Mouse (Mus musculus) monocyte, adult 5-6 weeks (primary cell): ENCODE results near the gene Nup50. TPM values are rescaled to one million over a fixed set of nuclear protein-coding genes. Genes with fewer than 3 reads are reported as not detected.

Experiments
- ATAC-seq: fragments of 153-309, 156-312 bp; replicated peaks from 2 replicates; pipeline ENCODE4 v1.8.0; 2017; ENCODE audit warnings: mild to moderate bottlenecking; ENCODE audit not compliant: low TSS enrichment, insufficient number of reproducible peaks, severe bottlenecking, poor library complexity, low FRiP score
- total RNA-seq: library from RNA; stranded (forward); fragments of 200-1000, 200-491, 200-594 nt; gene quantifications from 3 replicates; pipeline ENCODE4 v1.2.3, GENCODE M21; 2017

The Nup50 gene
- total RNA-seq, 1 experiment from 2014 or later: 73.6 TPM

DNA sequence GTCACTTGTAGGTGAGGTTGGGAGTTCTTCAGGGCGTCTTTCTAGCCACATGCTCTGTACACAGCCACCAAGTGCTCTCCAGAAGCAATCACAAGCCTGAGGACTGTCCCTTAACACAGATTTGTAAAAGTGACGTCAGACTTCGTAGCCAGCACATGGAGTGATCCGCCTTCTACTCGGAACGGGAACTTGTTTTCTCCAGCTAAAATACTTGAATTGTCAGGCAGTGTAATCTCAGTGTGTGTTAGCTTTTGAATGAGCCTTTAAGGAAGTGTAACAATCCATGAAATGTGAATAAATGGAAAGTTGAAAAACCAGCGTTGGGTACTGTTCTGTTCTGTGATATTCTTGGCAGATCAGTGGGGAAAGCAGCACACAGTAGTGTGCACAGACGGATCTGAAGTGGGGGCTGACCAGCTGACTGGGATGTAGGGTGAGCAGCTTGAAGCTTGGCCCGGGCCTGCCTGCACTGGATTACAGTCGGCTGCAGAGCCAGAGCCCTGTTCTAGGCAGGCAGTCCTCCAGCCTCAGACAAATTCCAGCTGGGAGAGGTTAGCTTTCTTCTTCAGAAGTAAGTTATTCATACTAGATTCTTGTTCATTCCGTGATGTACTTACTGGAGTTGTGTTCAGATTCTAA is 19.6 kb downstream of the Nup50 start:
- no peak for ATAC-seq

DNA sequence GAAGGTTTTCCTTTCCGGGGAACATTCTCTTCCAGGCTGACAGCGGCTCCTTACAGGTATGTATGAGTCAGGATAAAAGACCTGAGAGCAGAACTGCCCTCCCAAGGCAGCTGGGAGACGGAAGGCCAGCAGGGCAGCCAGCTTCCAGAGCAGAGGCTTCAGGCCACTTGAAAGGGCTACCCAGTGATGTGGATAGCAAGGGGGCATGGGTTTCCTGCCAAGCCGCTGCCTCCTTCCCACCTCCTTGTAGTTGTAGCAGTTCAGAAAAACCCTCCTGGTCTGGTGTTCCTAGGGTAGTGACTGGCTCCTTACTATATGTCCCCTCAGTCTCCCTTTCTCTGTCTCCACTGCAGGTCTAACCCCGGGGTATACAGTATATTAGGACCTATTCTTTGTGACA is 21.1 kb downstream of the Nup50 start:
- no peak for ATAC-seq

DNA sequence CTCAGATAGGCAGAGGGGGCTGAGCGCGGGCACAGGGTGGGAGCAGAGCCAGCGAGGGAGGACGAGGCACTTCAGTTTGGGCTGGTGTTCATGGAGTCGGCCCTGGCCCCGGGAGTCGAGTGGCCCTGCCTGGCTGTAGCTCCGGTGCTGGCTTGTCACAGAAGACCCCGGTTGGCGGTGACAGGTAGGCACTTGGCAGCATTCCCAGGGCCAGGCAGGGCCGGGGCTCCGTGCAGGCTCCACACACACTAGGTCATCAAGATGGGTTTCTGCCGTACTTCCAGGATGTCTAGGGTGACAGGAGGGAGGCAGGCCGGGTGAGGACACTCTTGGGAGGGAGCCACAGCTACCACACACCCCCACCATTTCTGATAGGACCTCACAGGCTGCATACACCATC is 25.8 kb downstream of the Nup50 start:
- ATAC-seq: no peak

DNA sequence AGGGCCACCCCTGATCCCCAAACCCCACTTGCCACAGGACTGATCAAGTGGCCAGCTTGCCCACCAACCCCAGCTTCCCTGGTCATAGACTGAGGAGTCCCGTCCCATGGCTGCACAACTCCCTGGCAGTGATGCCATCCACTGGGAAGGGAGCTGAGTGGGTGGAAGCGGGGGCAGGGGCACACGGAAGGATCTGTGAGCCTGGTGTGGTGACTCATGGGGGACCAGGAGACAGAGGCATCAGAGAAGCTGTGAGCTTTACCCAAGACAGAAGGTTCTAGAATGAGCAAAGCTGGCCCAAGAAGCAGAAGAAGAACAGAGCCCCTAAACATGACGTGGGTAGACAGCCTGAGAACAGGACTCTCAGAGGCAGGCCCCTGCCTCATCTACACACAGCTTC is 26.8 kb downstream of the Nup50 start:
- ATAC-seq: no peak

DNA sequence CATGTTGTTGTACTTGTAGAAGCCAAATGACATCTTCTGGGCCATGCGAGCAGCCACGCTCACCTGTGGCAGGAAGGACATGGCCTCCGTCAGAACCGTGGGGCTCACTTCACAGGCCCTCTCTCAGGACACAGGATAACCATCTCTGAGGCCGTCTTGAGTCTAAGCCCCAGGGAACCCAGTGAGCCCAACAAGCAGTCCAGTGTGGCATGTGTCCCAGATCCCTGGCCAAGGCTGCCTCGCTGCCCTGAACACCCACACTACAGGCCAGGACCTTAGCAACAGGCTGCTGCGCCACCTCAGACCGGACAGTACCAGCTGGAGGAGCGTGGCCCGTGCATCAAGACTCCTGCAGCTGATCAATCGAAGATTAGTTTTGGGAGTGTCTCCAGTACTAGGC is 30.0 kb downstream of the Nup50 start:
- no peak for ATAC-seq

DNA sequence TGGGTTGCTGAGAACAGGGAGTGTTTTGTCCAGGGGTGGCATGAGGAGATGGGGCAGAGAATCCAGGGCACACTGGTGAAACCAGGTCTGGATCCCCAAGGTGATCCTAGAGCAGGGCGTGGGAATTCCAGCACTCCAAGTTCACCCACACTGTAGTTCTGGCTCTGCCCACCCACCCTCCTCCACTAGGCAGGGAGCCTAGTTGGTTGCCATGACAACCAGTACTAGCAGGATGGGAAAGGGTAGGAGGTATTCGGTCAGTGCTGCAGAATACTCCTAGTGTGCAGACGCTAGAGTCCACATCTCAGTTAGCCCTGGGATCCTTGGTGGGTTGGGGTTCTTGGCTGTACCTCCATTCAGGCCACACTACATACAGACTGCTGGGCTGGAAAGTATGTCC is 34.6 kb downstream of the Nup50 start:
- ATAC-seq: no peak

DNA sequence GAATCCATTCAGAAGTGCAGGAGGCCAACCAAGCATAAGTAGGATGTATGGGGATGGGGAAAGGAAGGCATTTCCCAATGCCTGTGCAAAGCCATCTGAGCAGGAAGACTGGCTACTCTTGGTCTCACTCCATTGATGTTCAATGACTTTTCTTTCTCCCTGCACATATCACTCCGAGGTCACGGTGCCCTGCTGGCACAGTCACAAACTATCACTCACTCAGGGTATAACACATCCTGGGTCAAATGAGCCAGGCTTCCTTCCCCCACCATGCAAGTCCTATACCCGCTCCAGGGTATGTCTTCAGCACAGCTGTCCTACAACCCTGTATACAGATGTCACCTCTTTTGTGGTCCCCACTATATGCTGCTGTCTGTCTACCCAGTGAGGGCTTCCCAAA is 35.1 kb downstream of the Nup50 start:
- no peak for ATAC-seq

DNA sequence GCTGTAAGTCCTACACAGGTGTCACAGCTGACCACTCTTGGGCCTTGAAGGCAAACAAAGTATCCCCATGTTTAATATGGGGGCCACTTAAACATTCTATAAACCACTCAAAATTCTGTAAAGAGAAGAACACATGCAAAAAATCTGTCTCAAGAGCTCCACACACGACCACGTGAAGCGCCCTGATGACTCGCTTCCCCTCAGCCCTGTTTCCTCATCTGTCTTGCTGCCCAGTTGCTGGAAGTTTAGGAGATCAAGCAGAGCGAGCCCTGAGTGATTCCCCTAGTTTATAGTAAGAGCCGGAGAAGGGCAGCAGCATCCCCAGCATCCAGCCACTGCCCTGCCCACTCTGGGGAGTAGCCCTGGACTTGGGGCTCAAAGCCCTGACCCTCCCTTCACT is 36.7 kb downstream of the Nup50 start:
- ATAC-seq: no peak

DNA sequence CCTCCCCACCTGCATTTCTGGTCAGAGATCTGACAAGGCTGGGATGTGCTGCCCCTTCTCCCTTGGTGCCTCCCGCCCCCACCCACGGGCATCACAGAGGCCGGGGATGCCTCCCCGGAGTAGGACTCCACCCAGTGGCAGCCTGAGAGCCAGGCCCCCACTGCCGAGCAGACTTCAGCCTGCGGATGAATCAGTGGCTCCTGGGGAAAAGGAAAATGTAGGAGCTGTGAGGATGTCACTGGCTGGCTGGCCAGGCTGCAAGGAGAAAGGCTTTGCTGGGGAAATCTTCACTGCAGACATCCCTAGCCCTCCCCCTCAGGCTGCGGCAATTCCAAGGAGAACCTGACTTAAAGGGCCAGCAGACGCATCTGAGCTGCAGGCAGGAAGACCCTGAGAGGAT is 37.5 kb downstream of the Nup50 start:
- ATAC-seq: no peak

DNA sequence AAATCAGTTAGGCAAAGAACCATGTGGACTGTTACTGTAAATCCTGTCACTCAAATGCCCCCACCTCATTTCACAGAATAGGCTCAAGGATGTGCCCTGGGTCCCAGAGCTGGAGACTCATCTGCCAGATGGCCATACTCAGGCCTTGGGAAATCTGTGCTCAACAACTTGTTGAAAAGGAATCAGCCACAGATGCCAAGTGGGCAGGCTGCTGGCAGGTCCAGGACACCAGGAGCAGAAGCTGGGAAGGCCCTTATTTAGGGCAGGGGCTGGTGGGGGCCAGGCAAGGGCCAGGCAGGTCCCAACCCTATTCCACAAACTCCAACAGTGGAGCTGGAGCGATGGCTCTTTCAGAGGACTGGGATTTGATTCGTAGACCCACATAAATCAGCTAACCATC is 39.3 kb downstream of the Nup50 start:
- ATAC-seq: no peak

DNA sequence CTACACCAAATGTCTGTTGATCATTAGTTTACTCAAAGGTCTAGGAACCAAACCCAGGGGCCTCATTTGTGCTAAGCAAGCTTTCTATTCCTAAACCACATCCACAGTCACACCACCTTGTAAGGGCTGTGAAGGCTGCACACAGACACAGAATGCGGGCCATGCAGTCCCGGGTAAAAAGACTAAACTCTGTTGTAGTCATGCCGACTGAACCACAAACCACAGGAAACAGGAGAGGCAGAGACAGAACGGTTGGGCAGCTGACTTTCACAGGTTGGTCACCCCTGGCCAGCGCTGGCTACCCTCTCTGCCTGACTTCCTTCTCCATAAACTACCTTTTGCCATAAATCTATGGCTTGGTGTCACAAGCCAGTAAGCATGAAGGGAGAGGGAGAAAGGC is 41.6 kb downstream of the Nup50 start:
- ATAC-seq: no peak

DNA sequence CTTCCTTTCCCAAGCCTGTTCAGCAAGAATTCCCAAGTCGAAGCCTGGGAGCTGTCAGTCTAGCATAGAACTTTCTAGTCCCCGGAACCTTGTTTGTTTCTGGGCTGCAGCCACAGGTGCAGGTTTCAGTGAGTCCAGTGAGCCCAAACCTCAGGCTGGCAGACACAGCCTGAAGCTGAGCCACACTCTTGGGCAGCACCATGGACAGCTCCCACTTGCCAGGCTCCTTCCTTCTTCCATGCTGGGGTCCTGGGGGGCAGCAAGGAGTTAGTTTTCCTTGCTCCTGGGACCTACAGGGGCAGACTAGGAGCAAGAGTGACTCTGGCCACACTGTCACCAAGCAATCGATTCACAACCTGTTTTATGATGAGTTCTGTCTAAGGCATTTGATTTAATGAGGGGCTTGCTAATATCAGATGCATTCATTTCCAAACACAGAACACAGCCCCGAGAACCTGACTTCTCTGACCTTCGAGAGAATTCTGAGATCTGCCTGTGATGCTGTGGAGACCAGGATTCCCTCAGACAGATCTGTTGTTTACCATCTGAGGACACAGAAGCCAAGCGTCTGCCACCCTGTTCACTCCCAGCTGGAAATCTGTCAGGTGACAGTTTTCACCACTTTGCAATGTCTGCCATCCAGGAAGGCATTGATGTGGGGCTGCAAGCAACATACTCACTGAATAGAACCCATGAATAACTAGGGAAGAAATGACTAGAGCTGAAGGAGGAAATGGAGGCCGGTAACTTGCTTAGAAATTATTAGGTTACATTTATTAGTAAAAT is 42.6 kb downstream of the Nup50 start:
- ATAC-seq: no peak

DNA sequence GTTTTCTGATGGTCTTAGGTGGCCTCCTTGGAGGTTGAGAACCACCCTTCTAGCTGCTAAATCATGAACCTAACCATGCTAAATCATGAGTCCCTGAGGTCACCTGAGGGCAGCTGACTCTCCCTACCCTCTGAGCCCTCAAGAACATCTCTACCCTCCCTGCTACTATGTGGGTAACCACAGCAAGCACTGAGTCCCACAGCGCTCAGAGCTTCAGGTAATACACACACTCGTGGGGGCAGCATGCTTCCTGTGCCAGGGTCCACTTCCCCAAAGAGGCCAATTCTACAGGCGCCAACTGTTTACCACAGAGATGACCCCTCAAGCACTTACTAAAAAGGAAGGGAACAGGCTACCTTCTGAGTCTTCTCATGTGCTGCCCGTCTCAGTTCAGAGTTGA is 45.3 kb downstream of the Nup50 start:
- ATAC-seq: no peak

DNA sequence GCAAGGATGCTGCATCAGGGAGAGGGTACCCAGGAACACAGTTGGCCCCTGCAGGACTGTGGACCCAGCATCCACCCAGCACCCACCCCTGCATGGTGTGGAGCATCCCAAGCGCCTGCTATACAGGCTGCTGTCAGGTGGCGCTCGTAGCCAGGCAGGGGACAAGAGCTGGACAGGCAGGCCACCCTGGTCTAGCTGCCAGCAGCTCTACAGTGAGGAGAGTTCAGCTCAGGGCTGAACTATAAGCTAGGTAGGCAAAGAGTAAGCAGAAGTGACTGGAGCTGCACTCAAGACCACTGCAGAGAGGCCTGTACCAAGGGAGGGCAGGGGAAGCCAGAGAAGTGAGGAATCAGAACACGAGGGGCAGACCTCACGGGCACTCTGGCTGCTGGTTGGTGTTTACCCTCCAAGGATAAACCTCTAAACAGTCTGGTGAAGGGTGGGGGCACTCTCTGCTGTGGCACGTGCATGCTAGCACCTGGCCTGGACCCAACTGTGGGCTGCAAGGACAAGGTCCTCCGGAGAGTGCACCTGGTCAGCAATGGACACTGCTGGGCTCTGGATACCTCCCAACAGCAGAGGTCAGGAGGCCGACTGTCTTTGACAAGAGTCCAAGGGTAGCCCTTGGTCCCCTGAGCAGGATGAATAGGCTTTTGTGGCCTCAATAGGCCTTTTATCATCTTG is 49.8 kb downstream of the Nup50 start:
- ATAC-seq: no peak

DNA sequence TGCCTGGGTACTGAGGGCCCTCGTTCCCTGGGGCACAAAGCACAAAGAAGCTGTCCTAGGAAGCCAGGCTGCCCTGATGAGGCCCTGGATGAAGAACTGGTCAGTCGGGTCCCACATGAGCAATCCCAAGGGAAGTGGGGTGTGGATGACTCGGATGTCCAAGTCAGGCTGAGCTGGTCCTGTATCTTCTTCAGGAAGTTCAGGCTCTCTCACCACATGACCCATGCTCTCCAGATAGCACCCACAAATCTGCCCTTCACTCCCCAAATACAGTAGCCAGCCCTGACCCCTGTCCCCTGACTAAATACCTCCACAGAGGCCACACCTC is 50.3 kb downstream of the Nup50 start:
- no peak for ATAC-seq

DNA sequence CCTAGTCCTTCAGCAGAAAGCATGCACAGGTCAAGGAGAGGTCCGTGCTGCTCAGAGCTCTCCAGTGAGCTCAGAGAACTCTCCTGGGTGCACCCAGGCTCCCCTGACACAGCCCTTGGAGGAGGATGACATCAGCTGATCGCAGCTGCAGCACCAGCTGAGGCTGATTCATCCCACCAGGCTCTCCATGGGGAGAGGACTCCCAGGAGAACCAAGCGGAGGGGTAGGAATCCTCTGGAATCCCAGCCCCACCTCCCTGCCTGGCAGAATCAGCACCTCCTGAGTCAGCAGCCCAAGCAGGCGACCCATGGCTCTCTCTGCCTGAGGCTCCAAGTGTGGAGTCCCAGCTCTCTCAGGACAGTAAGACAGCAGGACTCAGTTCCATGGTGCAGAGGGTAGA is 52.5 kb downstream of the Nup50 start:
- no peak for ATAC-seq

DNA sequence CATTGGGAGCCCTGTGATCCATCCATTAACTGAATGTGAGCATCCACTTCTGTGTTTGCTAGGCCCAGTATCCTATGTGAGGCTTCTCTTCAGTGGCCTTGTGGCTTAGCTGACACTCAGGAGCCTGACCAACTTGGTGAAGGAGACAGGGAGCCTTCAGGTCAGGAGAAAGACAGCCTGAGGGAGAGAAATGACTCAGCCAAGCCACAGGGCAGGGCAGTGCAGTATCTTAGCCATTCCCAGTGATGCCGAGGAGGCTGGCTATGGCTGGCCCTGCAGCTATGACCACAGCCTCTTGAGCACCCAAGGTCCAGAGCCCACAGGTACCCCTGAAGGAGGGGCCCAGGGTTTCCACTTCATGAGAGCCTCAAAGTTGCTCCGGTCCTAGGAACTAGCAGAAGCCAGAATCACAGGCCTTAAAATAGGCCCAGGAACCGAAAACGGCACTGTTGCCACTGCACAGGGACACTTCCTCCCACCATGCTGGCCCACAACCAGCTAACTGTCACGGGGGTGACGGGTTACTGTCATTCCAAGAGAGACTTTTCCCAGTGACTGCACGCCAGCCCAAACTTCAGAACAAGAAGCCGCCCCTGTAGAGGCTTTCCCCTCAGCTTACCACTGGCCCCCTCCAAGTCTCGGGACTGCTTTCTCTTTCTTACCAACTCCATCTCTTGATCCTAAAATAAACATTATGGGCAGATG is 58.5 kb downstream of the Nup50 start:
- no peak for ATAC-seq

DNA sequence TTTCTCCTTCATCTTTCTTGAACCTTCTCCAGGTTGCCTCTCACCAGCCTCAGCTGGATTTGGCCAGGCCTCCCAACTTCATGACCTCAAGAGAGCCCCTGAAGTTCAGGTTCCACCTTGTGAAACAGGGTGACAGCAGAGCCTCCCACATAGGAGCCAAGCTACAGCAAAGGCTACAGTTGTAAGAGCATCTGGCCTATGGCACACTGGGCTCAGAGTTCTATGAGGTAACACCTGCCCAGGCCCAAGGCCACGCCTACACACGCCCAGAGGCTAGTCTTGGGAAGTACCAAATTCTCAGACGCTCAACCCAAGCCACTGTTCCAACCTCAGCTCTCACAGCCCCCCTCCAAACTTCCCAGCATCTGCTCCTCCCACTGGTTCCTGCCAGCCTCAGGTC is 59.7 kb downstream of the Nup50 start:
- ATAC-seq: no peak

DNA sequence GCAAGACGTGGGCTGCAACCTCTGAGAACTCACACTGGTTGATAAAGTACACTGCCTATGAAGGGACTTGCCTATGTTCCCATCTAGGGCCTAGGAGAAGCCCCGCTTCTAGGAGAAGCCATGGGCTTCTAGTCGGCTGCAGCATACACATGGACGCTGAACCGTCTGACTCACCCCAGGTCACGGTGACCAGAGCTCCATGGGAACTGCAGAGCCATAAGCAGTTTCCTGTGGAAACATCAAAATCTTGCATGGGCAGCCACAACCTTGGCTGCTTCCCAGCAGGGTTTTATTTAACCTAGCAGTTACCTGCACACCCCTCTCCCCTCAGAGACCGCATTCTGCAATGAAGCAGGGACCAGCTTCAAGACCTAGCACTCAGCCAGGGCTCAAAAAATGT is 60.5 kb downstream of the Nup50 start:
- ATAC-seq: no peak
